Mouse (Mus musculus): ENCODE measurements at regions not wholly inside any gene's neighbourhood (a gene's known extent, or its start where the extent isn't known, plus 50 kb on each side); places are given as distances from the start of the nearest gene placed in this dataset.

- DNase-seq = no peak
These were observed 229.5 kb upstream of the Mamld1 start for GRCm38 (mm10) chrX:70820518-70820917.

GRCm38 (mm10) chrX:70817771-70818170 is 232.3 kb upstream of the Mamld1 start:
- no peak for DNase-seq

- no peak for DNase-seq
These were observed 233.4 kb upstream of the Mamld1 start for GRCm38 (mm10) chrX:70816662-70817061.

DNA sequence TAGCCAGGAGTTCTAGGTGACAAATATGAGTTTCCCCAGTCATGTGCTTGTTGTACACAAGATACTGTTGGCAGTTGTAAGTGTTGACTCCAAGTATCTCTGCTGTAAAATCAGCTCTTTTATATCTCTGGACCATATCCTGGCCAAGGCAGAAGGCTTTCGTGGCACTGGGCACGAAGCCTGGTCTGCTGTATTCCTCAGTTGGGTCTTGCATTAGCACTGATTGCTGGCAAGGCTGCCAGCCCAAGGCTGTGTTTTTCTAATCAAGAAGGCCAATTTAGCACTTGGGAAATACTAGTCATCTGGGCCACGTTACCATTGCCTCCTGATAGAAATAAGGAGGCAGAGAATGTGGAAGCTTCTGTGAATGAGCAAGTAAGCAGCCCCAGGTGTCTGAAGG is 258.3 kb upstream of the Mamld1 start:
- DNase-seq = peak; percentile 23

DNA sequence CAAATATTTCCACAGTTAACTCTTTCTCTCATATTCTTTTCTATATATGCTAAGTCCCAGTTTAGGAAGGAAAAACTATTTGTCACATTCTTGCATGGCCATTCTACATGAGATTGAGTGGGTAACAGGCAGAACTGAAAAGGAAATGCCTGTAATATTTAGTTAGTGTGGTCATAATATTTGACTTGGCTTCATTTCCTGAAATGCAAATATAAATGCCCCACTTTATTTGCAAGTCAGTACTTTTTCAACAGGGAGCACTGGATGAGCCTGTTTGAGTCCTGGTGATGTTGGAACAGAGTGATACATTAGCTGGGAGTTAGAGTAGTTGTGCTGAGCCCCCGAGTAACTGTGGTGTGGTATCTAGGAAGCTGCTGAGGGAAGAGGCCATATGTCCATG is 285.9 kb upstream of the Tmem185a start:
- no peak for DNase-seq

DNA sequence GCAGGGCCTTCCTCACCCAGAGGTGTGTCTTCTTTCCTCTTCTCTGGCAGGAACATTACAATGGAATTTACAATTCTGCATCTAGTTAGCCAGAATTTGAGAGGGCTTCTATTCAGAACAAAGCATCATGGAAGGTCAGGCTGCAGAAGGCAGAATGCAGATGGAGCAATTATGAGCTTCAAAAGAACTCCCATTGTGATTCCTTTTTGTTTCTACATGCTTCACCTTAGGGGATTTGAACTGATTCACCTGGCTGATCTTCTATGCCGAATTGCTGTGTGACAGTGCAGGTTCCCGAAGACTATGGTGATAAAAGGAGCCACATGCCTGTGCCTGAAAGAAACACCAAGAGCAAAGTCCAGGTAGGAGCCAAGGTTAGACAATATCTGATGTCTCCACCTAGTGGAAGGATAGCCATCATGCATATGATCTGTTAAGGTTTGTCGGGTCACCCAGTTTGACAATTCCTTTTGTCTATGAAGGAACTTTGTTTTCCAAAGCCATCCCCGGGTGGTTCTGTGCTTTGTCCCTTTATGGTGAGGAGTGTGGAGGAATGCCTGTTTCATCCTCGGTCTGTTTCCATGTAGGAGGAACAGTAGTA is 236.1 kb upstream of the Tmem185a start:
- no peak for DNase-seq

- DNase-seq = no peak
These were observed 205.2 kb upstream of the Tmem185a start for GRCm38 (mm10) chrX:70682194-70682593.

GRCm38 (mm10) chrX:70667092-70667491 is 190.1 kb upstream of the Tmem185a start:
- DNase-seq = no peak

Data from adrenal gland, adult 8-10 months (tissue).